Mouse (Mus musculus) embryonic facial prominence, embryonic 12.5 days (tissue): ENCODE data around the gene Tmem178b. TPM values are rescaled to one million over a fixed set of nuclear protein-coding genes. Genes with fewer than 3 reads are reported as not detected.

Source experiments
- ATAC-seq: fragments of 200-750 bp; cut with Nextera tagmentation; 2 replicates; pipeline ENCODE4 v1.8.0; 2017; ENCODE audit not compliant: insufficient number of reproducible peaks, insufficient read depth, low FRiP score, low TSS enrichment
- H3K27ac ChIP-seq: fragments of 300-500 bp; sonication (generic); 2 replicates; pipeline ENCODE4 v1.5.1; 2016; ENCODE audit warnings: mild to moderate bottlenecking
- H3K27me3 ChIP-seq: fragments of 300-500 bp; sonication (generic); 2 replicates; pipeline ENCODE4 v1.6.1; 2016; ENCODE audit warnings: mild to moderate bottlenecking, moderate library complexity
- H3K36me3 ChIP-seq: fragments of 300-500 bp; sonication (generic); 2 replicates; pipeline ENCODE4 v1.6.1; 2016; ENCODE audit warnings: mild to moderate bottlenecking
- H3K4me1 ChIP-seq: fragments of 300-500 bp; sonication (generic); 2 replicates; pipeline ENCODE4 v1.6.1; 2016
- H3K4me2 ChIP-seq: fragments of 300-500 bp; sonication (generic); replicated peaks from 2 replicates; pipeline ENCODE4 v1.6.1; 2016; ENCODE audit warnings: mild to moderate bottlenecking, moderate library complexity
- H3K4me3 ChIP-seq: fragments of 300-500 bp; sonication (generic); 2 replicates; pipeline ENCODE4 v1.5.1; 2016; ENCODE audit warnings: mild to moderate bottlenecking
- H3K9ac ChIP-seq: fragments of 300-500 bp; sonication (generic); 2 replicates; pipeline ENCODE4 v1.6.1; 2016; ENCODE audit warnings: mild to moderate bottlenecking, moderate library complexity
- H3K9me3 ChIP-seq: fragments of 300-500 bp; sonication (generic); 2 replicates; pipeline ENCODE4 v1.6.1; 2016; ENCODE audit warnings: mild to moderate bottlenecking, moderate library complexity
- WGBS: fragments of 180-500 bp; shearing (Covaris S2); methylation state at CpG from one replicate; pipeline ENCODE4 v1.1.7; 2016; 5-methylcytosine and 5-hydroxymethylcytosine counted together
- polyA plus RNA-seq: library from polyadenylated mRNA; unstranded; fragments of >200 nt; fragmentation: Nextera tagmentation; extraction: Ambion mirVana; gene quantifications from 2 replicates; pipeline ENCODE4 v1.2.1, GENCODE M21; 2016

Gene Tmem178b
- polyA plus RNA-seq, 1 experiment from 2014 or later, result 2.2 TPM

DNA sequence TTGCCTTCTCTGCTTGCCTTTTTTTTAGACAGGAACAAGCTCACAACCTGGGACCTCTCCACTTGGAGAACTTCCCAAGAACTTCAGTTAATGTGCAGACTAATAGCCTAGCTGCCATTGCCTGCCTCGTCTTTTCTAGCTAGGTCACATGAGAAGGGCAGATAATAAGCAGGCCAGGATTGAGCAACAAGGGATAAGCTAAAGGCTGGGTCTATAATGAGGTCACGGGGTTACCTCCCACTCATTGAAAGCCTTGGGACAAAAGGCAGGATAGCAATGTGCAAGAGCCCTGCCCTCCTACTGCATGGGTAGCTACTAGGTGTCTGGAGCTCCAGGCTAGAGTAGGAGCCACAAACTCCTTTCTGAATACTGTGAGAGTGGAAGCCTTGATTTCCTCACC lies 336.1 kb downstream of the Tmem178b start:
- Histone ChIP-seq H3K4me2 (no peak overlapping the region), H3K4me3 (no peak overlapping the region), H3K36me3 (no peaks in the 10 kb centered on the region), H3K9ac (no peak overlapping the region), H3K4me1 (no peaks in the 10 kb centered on the region), H3K27me3 (no peaks in the 10 kb centered on the region), H3K9me3 (no peaks in the 10 kb centered on the region), H3K27ac (no peak overlapping the region)
- WGBS, result 57% methylated on average over 2 of the region's 2 CpGs
- ATAC-seq, result no peak

DNA sequence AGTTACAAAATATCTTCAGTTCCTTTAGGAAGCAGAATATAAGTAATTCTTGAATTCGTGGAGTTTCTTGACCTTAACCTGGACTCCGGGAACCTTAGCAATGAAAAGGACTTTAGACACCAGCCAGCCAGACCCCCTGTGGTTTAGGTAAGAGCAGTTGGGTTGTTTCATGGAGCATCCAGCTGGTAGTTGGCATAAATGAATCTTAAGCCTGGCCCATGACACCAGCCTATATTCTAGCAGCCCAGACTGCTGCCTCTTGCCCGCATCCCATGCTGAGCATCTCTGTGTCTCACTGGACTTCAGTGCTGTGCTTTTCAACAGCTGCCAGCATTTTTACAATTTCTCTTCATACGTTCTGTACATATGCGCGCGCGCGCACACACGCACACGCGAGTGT lies 344.1 kb downstream of the Tmem178b start:
- WGBS, result 96% methylated on average over 12 of the region's 12 CpGs
- Histone ChIP-seq H3K4me3 (no peak overlapping the region), H3K36me3 (no peaks in the 10 kb centered on the region), H3K27me3 (no peaks in the 10 kb centered on the region), H3K4me1 (no peaks in the 10 kb centered on the region), H3K9ac (no peak overlapping the region), H3K4me2 (no peak overlapping the region), H3K9me3 (no peaks in the 10 kb centered on the region), H3K27ac (no peak overlapping the region)
- ATAC-seq, result no peak

DNA sequence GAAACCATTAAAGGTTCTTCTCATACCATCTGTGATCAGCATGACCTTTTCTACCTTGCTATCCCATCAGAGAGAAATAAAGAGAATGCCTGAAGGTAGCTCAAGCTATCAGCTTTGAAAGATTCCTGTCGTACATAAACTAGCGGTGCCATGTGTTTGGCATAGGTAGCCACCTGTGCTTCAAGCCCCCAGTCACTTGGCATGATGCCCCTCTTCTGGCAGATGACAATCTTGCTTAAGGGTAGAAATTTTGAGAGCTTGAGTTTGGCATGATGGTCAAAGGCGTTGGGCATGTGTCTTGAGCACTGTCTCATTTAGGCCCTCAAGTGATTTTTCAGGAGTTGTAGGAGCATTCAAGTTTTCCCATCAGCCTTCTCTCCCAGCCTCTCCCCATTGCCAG lies 344.6 kb downstream of the Tmem178b start:
- H3K9ac ChIP-seq, result no peak overlapping the region
- H3K4me2 ChIP-seq, result no peak overlapping the region
- H3K4me1 ChIP-seq, result no peaks in the 10 kb centered on the region
- H3K9me3 ChIP-seq, result no peaks in the 10 kb centered on the region
- H3K27me3 ChIP-seq, result no peaks in the 10 kb centered on the region
- H3K27ac ChIP-seq, result no peak overlapping the region
- no peak for ATAC-seq
- H3K36me3 ChIP-seq, result no peaks in the 10 kb centered on the region
- no peak overlapping the region for H3K4me3 ChIP-seq
- WGBS, result 90% methylated on average over 3 of the region's 3 CpGs

DNA sequence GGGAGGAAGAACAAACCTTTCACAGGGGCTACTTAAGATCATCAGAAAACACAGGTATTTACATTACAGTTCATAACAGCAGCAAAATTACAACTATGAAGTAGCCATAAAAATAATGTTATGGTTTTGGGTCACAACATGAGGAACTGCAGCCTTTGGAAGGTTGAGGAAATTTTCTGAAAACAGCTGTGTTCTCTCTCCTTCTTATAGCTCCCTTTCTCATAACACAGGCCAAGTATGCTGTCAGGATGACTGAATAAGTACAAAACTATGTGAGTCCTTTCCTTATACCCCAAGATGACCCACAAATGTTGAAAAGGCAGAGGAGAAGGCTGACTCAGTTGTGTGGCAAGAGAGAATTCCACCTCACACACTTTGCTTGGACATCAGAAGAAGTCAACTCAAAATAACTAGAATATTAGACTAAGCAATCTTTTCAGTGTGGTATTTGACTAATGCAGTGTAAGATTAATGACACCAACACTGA lies 347.6 kb downstream of the Tmem178b start:
- Histone ChIP-seq H3K4me2 (no peak overlapping the region), H3K4me3 (no peak overlapping the region), H3K9ac (no peak overlapping the region), H3K4me1 (no peaks in the 10 kb centered on the region), H3K27me3 (no peaks in the 10 kb centered on the region), H3K36me3 (no peaks in the 10 kb centered on the region), H3K9me3 (no peaks in the 10 kb centered on the region), H3K27ac (no peak overlapping the region)
- no peak for ATAC-seq

DNA sequence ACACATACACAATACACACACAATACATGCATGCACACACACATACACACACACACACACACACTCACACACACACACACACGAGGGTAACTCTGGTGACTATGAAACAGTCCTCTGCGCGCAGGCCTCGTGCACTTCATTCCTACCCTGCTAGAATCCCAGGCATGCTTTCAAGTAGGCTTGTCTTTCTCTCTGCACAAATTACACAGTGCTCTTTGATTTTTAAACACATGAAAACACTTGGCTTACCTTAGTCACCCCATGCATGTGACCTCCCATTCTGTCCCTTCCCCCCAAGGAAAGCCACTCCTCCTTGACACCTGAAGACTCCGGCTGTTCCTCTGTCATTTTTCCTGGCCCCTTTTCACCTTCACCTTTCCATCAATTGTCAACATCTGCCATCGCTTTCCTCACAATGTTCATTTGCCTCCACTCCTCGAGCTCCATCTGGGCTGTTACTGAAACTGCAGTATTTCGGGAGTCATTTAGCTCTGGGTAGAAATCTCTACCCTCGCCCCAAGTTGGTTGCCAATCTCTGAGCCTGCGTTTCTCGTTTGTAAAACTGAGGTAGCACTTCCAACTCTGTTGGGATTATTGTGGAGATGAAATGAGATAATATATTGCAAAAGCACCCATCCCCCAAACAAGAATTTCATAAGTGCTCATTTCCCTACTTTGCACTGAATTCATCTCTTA lies 352.7 kb downstream of the Tmem178b start:
- Histone ChIP-seq H3K4me2 (no peak overlapping the region), H3K4me3 (no peak overlapping the region), H3K36me3 (no peaks in the 10 kb centered on the region), H3K27ac (no peak overlapping the region), H3K9ac (no peak overlapping the region), H3K9me3 (no peaks in the 10 kb centered on the region), H3K4me1 (no peaks in the 10 kb centered on the region), H3K27me3 (no peaks in the 10 kb centered on the region)
- ATAC-seq, result no peak
- 73% methylated on average over 11 of the region's 11 CpGs for WGBS

DNA sequence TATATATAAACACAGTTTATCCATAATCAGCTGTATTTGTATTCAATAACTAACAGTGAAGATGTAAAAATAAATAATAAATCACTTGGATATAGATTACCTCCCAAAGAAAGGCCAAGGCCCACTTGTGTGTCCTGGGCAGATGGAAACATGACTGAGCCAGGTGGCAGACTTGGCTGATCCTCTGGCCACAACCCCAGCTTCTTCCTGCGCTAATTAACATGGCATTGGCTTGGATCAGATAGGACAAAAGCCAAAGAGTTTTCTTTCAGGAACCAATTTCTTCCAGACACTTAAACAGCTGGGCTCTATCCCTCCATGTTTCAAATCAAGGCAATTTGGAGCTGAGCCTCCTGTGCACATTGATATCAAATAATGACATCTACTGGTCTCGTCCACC lies 355.9 kb downstream of the Tmem178b start:
- ATAC-seq, result no peak
- no peak overlapping the region for H3K9ac ChIP-seq
- no peak overlapping the region for H3K27ac ChIP-seq
- H3K27me3 ChIP-seq, result no peaks in the 10 kb centered on the region
- no peaks in the 10 kb centered on the region for H3K4me1 ChIP-seq
- no peaks in the 10 kb centered on the region for H3K36me3 ChIP-seq
- H3K4me3 ChIP-seq, result no peak overlapping the region
- H3K9me3 ChIP-seq, result no peaks in the 10 kb centered on the region
- WGBS, result 80% methylated on average over 2 of the region's 2 CpGs
- H3K4me2 ChIP-seq, result no peak overlapping the region

DNA sequence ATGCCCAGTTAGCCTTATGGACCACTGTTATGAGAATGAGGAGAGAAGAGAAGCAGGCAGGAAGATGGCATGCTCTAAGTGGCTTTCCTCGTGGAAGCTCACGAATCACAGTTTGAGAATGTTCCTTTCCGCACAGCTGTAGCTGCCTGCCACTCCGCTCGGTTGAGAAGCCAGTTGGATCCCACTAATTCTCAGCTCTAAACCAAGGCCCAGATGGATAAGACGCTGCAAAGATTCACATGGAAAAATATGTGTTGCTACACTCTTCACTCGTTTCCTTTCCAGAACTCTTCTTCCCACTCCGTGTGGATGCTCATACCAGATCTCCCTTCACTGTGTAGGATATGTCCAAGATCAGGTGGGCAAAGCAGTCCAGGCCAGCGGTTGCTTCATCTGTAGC lies 356.9 kb downstream of the Tmem178b start:
- Histone ChIP-seq H3K27ac (no peak overlapping the region), H3K36me3 (no peaks in the 10 kb centered on the region), H3K9me3 (no peaks in the 10 kb centered on the region), H3K9ac (no peak overlapping the region), H3K4me1 (no peaks in the 10 kb centered on the region), H3K4me3 (no peak overlapping the region), H3K27me3 (no peaks in the 10 kb centered on the region), H3K4me2 (no peak overlapping the region)
- no peak for ATAC-seq
- 89% methylated on average over 9 of the region's 9 CpGs for WGBS

DNA sequence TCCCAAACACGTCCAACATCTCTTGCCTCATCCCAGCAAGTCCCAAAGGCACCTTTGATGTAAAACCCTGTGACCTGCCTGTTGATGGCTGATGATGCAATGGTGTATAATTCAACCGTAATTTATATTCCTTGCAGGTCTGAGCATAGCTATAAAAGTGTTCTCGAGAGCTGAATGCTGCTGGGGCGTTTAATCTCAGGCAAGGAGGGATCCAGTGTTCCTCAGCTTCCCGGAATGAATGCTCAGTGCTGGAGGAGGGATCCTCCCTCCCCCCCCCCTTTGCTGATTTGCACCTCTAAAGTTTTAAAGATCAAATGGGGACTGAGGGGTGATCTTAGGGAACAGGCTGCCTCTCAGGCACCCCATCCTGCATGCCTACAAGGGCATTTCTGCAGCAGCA lies 361.0 kb downstream of the Tmem178b start:
- Histone ChIP-seq H3K9me3 (no peaks in the 10 kb centered on the region), H3K4me2 (no peak overlapping the region), H3K27me3 (no peaks in the 10 kb centered on the region), H3K27ac (no peak overlapping the region), H3K4me1 (no peaks in the 10 kb centered on the region), H3K4me3 (no peak overlapping the region), H3K36me3 (no peaks in the 10 kb centered on the region), H3K9ac (no peak overlapping the region)
- ATAC-seq, result no peak
- 50% methylated on average over 5 of the region's 5 CpGs for WGBS

DNA sequence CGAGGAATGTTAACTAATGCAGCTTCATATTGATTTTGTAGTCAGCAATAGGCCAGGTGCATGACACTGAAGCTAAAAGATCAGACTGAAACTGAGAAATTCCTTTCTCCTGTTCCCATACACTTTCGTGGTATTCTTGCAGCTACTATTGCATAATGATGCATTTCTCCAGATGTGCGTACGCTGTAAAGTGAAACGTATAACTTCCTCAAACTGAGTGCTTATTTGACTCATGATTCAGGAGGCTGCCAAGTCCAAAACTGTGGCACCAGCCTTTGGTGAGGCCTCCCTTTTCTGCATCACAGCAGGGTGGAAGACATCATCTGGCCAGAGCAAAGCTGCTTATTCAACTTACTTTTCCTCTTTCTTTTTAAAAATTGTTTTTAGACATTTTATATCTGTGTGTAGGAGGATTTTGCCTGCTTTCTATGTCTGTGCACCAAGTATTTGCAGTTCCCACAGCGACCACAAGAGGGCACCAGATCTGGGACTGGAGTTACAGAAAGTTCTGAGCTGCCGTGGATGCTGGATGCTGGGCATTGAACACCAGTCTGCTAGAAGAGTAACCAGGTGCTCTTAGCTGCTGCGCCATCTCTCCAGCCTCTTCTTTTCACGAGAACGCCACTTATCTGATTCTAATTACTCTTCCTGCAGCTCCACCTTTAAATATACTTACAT lies 362.9 kb downstream of the Tmem178b start:
- no peaks in the 10 kb centered on the region for H3K36me3 ChIP-seq
- H3K4me3 ChIP-seq, result no peak overlapping the region
- H3K27ac ChIP-seq, result no peak overlapping the region
- no peaks in the 10 kb centered on the region for H3K9me3 ChIP-seq
- no peak overlapping the region for H3K4me2 ChIP-seq
- WGBS, result 41% methylated on average over 10 of the region's 10 CpGs
- H3K4me1 ChIP-seq, result no peaks in the 10 kb centered on the region
- no peaks in the 10 kb centered on the region for H3K27me3 ChIP-seq
- no peak overlapping the region for H3K9ac ChIP-seq
- ATAC-seq, result no peak

DNA sequence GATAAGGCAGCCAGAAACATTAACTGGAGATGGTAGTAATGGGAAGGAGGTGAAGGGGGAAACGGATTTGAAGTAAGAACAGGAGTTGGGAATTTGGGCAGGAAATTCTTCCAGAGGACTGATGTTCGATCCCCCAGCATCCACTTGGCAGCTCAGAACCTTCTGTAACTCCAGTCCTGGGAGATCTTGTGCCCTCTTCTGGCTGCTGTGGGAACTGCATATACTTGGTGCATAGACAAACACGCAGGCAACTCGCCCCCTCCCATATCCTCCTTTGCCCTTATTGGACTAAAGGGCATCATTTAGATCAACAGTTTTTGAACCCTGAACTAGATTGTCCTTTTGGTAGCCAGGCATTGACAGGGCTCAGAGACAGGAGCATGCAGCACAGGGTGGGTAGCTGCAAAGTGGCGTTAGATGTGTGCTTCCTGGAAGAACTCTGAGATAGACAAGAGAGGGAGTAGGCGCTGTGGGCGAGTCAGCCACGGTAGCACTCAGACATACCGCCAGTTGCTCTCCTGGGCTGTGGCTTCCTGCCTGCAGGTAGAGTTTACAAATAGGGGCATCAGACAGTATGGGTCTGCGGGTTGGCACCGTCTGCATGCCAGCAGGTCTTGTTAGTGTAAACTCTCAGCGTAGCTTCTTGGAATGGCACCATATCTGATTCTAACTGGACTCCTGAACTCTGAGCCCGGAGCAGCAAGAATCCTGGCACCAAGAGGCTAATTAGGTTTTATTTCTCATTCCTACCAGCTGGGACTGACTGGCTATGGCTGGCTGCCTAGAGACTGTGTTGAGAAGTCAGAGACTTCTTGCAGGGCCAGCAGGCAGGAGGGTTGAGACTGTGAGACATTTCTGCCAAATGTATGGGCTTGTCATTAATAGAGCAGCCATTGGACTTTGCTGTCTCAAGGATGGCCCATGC lies 364.0 kb downstream of the Tmem178b start:
- Histone ChIP-seq H3K27ac (no peak overlapping the region), H3K4me2 (no peak overlapping the region), H3K4me1 (no peaks in the 10 kb centered on the region), H3K27me3 (no peaks in the 10 kb centered on the region), H3K4me3 (no peak overlapping the region), H3K36me3 (no peaks in the 10 kb centered on the region), H3K9me3 (no peaks in the 10 kb centered on the region), H3K9ac (no peak overlapping the region)
- ATAC-seq, result no peak
- WGBS, result 68% methylated on average over 13 of the region's 13 CpGs

DNA sequence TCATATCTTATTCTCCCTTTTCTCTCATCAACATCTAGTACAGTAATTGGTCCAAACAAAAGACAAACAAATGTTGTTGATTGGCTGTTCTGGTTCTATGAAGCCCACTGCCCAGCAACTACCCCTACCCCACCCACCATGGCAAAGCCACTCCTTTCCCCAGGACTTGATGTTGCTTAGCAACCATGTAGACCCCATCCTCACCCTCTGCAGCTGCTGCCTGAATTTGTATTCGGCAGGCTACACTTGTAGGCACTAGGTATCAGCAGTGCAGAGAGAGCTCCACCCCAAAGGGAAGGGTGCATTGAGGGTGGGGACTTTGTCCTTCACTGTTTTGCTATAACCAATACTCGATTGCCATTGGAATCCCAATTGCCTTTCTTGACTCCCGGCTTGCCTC lies 365.8 kb downstream of the Tmem178b start:
- H3K4me2 ChIP-seq, result no peak overlapping the region
- 78% methylated on average over 3 of the region's 3 CpGs for WGBS
- H3K4me1 ChIP-seq, result no peaks in the 10 kb centered on the region
- H3K36me3 ChIP-seq, result no peaks in the 10 kb centered on the region
- no peak overlapping the region for H3K4me3 ChIP-seq
- no peak for ATAC-seq
- H3K27me3 ChIP-seq, result no peaks in the 10 kb centered on the region
- H3K9ac ChIP-seq, result no peak overlapping the region
- no peak overlapping the region for H3K27ac ChIP-seq
- H3K9me3 ChIP-seq, result no peaks in the 10 kb centered on the region

DNA sequence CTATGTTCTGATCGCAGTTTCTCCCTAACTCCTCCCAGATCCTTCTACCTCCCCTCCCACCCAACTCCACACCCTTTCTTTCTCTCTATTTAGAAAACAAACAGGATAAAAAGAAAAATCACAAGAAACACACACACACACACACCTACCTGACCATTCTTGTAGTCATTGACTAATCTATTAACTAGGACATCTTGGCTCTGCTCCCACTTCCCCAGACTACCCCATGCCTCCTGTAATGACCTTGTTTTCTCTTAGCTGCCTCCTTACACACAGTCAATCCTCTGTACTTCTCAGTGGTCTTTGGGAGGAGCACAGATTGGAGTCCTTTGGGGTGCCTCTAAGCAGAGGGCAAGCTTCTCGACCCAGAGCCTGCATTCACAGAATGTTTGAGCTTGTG lies 367.6 kb downstream of the Tmem178b start:
- H3K27ac ChIP-seq, result no peak overlapping the region
- H3K36me3 ChIP-seq, result no peaks in the 10 kb centered on the region
- WGBS, result 81% methylated on average over 2 of the region's 2 CpGs
- no peak for ATAC-seq
- no peaks in the 10 kb centered on the region for H3K9me3 ChIP-seq
- no peaks in the 10 kb centered on the region for H3K4me1 ChIP-seq
- H3K9ac ChIP-seq, result no peak overlapping the region
- H3K27me3 ChIP-seq, result no peaks in the 10 kb centered on the region
- H3K4me3 ChIP-seq, result no peak overlapping the region
- no peak overlapping the region for H3K4me2 ChIP-seq
